Mouse (Mus musculus) liver, adult 2 months (tissue): Measurements from ENCODE around the gene Pdk4.

Experiments
- CTCF ChIP-seq: fragments of 200-500 bp; IDR thresholded peaks from 2 replicates; pipeline ENCODE4 v1.5.1; 2011; ENCODE audit warnings: low read depth, low read length, control low read depth
- POLR2A ChIP-seq: fragments of 200-500 bp; IDR thresholded peaks from 2 replicates; pipeline ENCODE4 v1.6.1; 2011; ENCODE audit warnings: low read length, control low read depth; ENCODE audit not compliant: insufficient read depth; ENCODE audit errors: extremely low read depth

GRCm38 (mm10) chr6:5517091-5517490 is 21.0 kb upstream of the Pdk4 start:
- TF ChIP-seq POLR2A (no peak), CTCF (no peak)
